ENCODE assay signal across 7 mouse cellular contexts in genomic region chr8:4212809-4213209, GRCm38 (mm10). TPM values are rescaled to one million over a fixed set of nuclear protein-coding genes. Genes with fewer than 3 reads are reported as not detected.
DNase-seq lines count a peak whose midpoint lies in the region; ATAC-seq and TF ChIP-seq lines count a peak whose summit lies in the region.

No protein-coding gene starts in this region.

- no peak overlapping the region for H3K27ac ChIP-seq in brown adipose tissue, adult 24 weeks (replicated peaks; ENCODE audit: low read depth, low read length)
- H3K27ac ChIP-seq in hindbrain, embryonic 16.5 days (ENCODE audit: low read depth, low read length): peak overlapping the region; percentile 44
- peak overlapping the region; percentile 8; the same call in 1 of the 2 replicates for H3K27ac ChIP-seq in stomach, postnatal 0 days (replicated peaks)

- peak overlapping the region; percentile 93 for H3K4me2 ChIP-seq in hindbrain, embryonic 16.5 days (ENCODE audit: low read length)
- peak overlapping the region; percentile 78 for H3K4me2 ChIP-seq in stomach, postnatal 0 days (replicated peaks; ENCODE audit: low read depth)

- H3K36me3 ChIP-seq in hindbrain, embryonic 16.5 days (ENCODE audit: control insufficient read depth, insufficient read depth, low read length): peaks cover 20% of the 10 kb centered on the region
- no peaks in the 10 kb centered on the region for H3K36me3 ChIP-seq in stomach, postnatal 0 days (ENCODE audit: control insufficient read depth, insufficient read depth, low read length)

- peak; percentile 40 for DNase-seq in lung, adult 2 months
- DNase-seq in lung, adult 18-20 months: no peak
- DNase-seq in lung, postnatal 10 days: peak; percentile 27
- DNase-seq in stomach, postnatal 0 days (ENCODE audit: low spot score): peak; percentile 39
- DNase-seq in layer of hippocampus, postnatal 10 days (ENCODE audit: low spot score in 2 of 2): no peak

- H3K27me3 ChIP-seq in hindbrain, embryonic 16.5 days (replicated peaks; ENCODE audit: control insufficient read depth, insufficient read depth, low read length): no peaks in the 10 kb centered on the region
- H3K27me3 ChIP-seq in stomach, postnatal 0 days (ENCODE audit: control insufficient read depth, insufficient read depth, low read length): peaks cover 6% of the 10 kb centered on the region; the same call in 1 of the 2 replicates

- TF ChIP-seq CTCF in lung, adult 2 months (IDR thresholded peaks at IDR 0.05; ENCODE audit: insufficient read depth, low read length): no peak
- no peak for TF ChIP-seq CTCF in stomach, postnatal 0 days (IDR thresholded peaks at IDR 0.05; ENCODE audit: low read depth)

- TF ChIP-seq EP300 in stomach, postnatal 0 days (optimal IDR thresholded peaks at IDR 0.05): no peak

- peak overlapping the region; percentile 31 for H3K4me3 ChIP-seq in lung, adult 2 months (replicated peaks; ENCODE audit: extremely low read depth, low read depth, low read length)
- peak overlapping the region; percentile 59 for H3K4me3 ChIP-seq in brown adipose tissue, adult 24 weeks (ENCODE audit: insufficient read depth, low read depth, low read length)
- H3K4me3 ChIP-seq in hindbrain, embryonic 16.5 days (ENCODE audit: low read length): peak overlapping the region; percentile 43
- H3K4me3 ChIP-seq in stomach, postnatal 0 days (ENCODE audit: low read depth, low read length): peak overlapping the region; percentile 35

- no peaks in the 10 kb centered on the region; the same call in 1 of the 2 replicates for H3K9me3 ChIP-seq in hindbrain, embryonic 16.5 days (ENCODE audit: control insufficient read depth, low read length)
- no peaks in the 10 kb centered on the region for H3K9me3 ChIP-seq in stomach, postnatal 0 days (ENCODE audit: control insufficient read depth, low read length)

- TF ChIP-seq POLR2A in lung, adult 2 months (IDR thresholded peaks at IDR 0.05; ENCODE audit: borderline replicate concordance, extremely low read depth, low read depth, low read length): no peak

- ATAC-seq in hindbrain, embryonic 16.5 days: peak; percentile 0; the same call in 1 of the 2 replicates
- ATAC-seq in stomach, postnatal 0 days (ENCODE audit: low FRiP score, low TSS enrichment): peak; percentile 27; the same call in 1 of the 2 replicates

- H3K4me1 ChIP-seq in lung, adult 2 months (ENCODE audit: control insufficient read depth, insufficient read depth, low read length): peaks cover 4% of the 10 kb centered on the region
- H3K4me1 ChIP-seq in brown adipose tissue, adult 24 weeks (ENCODE audit: control insufficient read depth, insufficient read depth, insufficient read length, low read length): peaks cover 10% of the 10 kb centered on the region
- peaks cover 34% of the 10 kb centered on the region for H3K4me1 ChIP-seq in hindbrain, embryonic 16.5 days (ENCODE audit: control insufficient read depth, insufficient read depth, low read depth, low read length)
- H3K4me1 ChIP-seq in stomach, postnatal 0 days (replicated peaks; ENCODE audit: control insufficient read depth, insufficient read depth): 0 out of 2 replicates have a peak, but pooled peaks cover 3% of the 10 kb centered on the region

- WGBS in lung, adult 2 months: under 1% methylated on average over 25 of the region's 25 CpGs
- WGBS in hindbrain, embryonic 16.5 days: 2% methylated on average over 23 of the region's 25 CpGs
- 0% methylated on average over 23 of the region's 25 CpGs for WGBS in stomach, postnatal 0 days

- peak overlapping the region; percentile 64 for H3K9ac ChIP-seq in hindbrain, embryonic 16.5 days (ENCODE audit: low read depth, low read length)
- peak overlapping the region; percentile 54 for H3K9ac ChIP-seq in stomach, postnatal 0 days (ENCODE audit: low read length)

RNA-seq across cellular contexts. Expression of gene Prr36, which starts 4.5 kb away (rescaled TPM):
- 1.4 and 1.6 TPM in 2 replicates for polyA plus RNA-seq in lung, adult 2 months (2012; rRNA removed)
- polyA plus RNA-seq in brown adipose tissue, adult 24 weeks (2012; ENCODE audit: insufficient read depth, insufficient read length, missing spikeins): 0.28 TPM in 1 of 2 replicates, not detected in the other
- 42.8 and 43.2 TPM in 2 replicates for polyA plus RNA-seq in hindbrain, embryonic 16.5 days (2015; fragmentation: Nextera tagmentation; extraction: Ambion mirVana)
- 0.52 and 0.90 TPM in 2 replicates for polyA plus RNA-seq in stomach, postnatal 0 days (2015; fragmentation: Nextera tagmentation; extraction: Ambion mirVana)
- 10 to 100 TPM; 57.1 to 59.4 TPM for total RNA-seq in layer of hippocampus, postnatal 10 days (2021)

RNA-seq across cellular contexts. Expression of gene Lrrc8e, which starts 13.8 kb away (rescaled TPM):
- 4.4 and 4.6 TPM in 2 replicates for polyA plus RNA-seq in lung, adult 2 months (2012; rRNA removed)
- polyA plus RNA-seq in brown adipose tissue, adult 24 weeks (2012; ENCODE audit: insufficient read depth, insufficient read length, missing spikeins): not detected in 2 replicates
- polyA plus RNA-seq in hindbrain, embryonic 16.5 days (2015; fragmentation: Nextera tagmentation; extraction: Ambion mirVana): not detected in 2 replicates
- 9.8 and 10.6 TPM in 2 replicates for polyA plus RNA-seq in stomach, postnatal 0 days (2015; fragmentation: Nextera tagmentation; extraction: Ambion mirVana)
- not detected for total RNA-seq in layer of hippocampus, postnatal 10 days (2021)

RNA-seq across cellular contexts. Expression of gene Map2k7, which starts 25.7 kb away (rescaled TPM):
- 30.8 and 49.9 TPM in 2 replicates for polyA plus RNA-seq in lung, adult 2 months (2012; rRNA removed)
- polyA plus RNA-seq in brown adipose tissue, adult 24 weeks (2012; ENCODE audit: insufficient read depth, insufficient read length, missing spikeins): 29.3 and 35.9 TPM in 2 replicates
- polyA plus RNA-seq in hindbrain, embryonic 16.5 days (2015; fragmentation: Nextera tagmentation; extraction: Ambion mirVana): 24.8 and 28.5 TPM in 2 replicates
- polyA plus RNA-seq in stomach, postnatal 0 days (2015; fragmentation: Nextera tagmentation; extraction: Ambion mirVana): 15.7 and 19.8 TPM in 2 replicates
- total RNA-seq in layer of hippocampus, postnatal 10 days (2021): 10 to 100 TPM; 66.4 to 69.8 TPM

RNA-seq across cellular contexts. Expression of gene Gm49320, which starts 25.9 kb away (rescaled TPM):
- 1.3 and 1.6 TPM in 2 replicates for polyA plus RNA-seq in lung, adult 2 months (2012; rRNA removed)
- not detected in 2 replicates for polyA plus RNA-seq in brown adipose tissue, adult 24 weeks (2012; ENCODE audit: insufficient read depth, insufficient read length, missing spikeins)
- 0.59 and 0.71 TPM in 2 replicates for polyA plus RNA-seq in hindbrain, embryonic 16.5 days (2015; fragmentation: Nextera tagmentation; extraction: Ambion mirVana)
- 0.42 and 0.56 TPM in 2 replicates for polyA plus RNA-seq in stomach, postnatal 0 days (2015; fragmentation: Nextera tagmentation; extraction: Ambion mirVana)
- total RNA-seq in layer of hippocampus, postnatal 10 days (2021): under 1 TPM in 1 of 2 experiments, not detected in 1; 0.73 TPM

RNA-seq across cellular contexts. Expression of gene Tgfbr3l, which starts 35.2 kb away (rescaled TPM):
- 22.7 and 56.3 TPM in 2 replicates for polyA plus RNA-seq in lung, adult 2 months (2012; rRNA removed)
- polyA plus RNA-seq in brown adipose tissue, adult 24 weeks (2012; ENCODE audit: insufficient read depth, insufficient read length, missing spikeins): 1.5 TPM in 1 of 2 replicates, not detected in the other
- polyA plus RNA-seq in hindbrain, embryonic 16.5 days (2015; fragmentation: Nextera tagmentation; extraction: Ambion mirVana): 2.8 and 3.7 TPM in 2 replicates
- 1.1 and 1.7 TPM in 2 replicates for polyA plus RNA-seq in stomach, postnatal 0 days (2015; fragmentation: Nextera tagmentation; extraction: Ambion mirVana)
- 1 to 10 TPM; 8.3 to 9.8 TPM for total RNA-seq in layer of hippocampus, postnatal 10 days (2021)

Comparison
In these comparisons a context has a peak if more than half of its experiments do, and no peak if none do; other contexts are left out.
1. DNase-seq: peak in lung, adult 2 months (single experiment), lung, postnatal 10 days (single experiment) and stomach, postnatal 0 days (single experiment); none in lung, adult 18-20 months (0 of 2) and layer of hippocampus, postnatal 10 days (0 of 2).
2. RNA of gene Prr36, which starts 4.5 kb away (polyA plus RNA-seq): 42.8 to 43.2 TPM in hindbrain, embryonic 16.5 days; 1.4 to 1.6 TPM in lung, adult 2 months, 0.52 to 0.90 TPM in stomach, postnatal 0 days and 0.28 TPM in brown adipose tissue, adult 24 weeks; every median in the first group is over 10 times any median in the second.
3. Peak in every context shown above with its lines, with median percentiles within 50 percentile points of each other: H3K4me3 ChIP-seq.